Mouse (Mus musculus): ENCODE measurements around the gene Raf1. TPM values are rescaled to one million over a fixed set of nuclear protein-coding genes. Genes with fewer than 3 reads are reported as not detected.

The Raf1 gene
- polyA plus RNA-seq, 1 experiment from 2014 or later: 110 TPM

DNA sequence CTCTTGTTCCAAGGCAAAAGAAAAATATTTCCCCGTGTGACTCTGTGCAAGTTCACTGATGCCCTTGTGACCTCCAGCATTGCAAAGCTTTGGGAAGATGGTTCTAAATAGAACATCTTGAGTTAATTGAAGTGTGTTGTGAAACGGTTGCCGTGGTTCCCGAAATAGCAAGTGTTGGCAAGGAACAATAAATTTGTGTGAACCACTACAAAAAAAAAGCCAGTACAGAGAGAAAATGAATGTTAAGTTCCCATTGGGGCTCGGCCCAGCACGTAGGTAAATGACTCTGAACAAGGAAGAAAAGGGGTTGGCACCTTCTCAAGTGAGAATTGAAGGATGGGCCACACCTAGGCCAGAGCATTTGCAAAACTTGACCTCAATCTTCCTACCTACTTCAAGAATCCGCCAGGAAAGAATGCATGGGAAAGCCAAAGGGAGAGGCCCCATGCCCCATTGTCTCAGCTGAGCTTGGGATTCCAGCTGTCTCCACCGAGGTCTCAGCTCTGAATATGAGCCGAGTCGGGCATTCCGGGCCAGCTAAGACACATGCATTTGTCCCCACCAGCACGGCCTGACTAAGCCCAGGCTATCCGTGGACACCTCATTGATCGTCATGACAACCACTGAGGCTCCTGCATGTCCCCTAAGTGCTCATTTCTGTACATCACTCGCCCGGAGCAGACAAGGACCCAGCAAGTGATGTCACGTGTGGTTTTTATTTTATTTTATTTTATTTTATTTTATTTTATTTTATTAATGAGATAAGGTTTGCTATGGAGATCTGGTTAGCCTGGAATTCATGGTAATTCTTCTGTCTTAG is 21.5 kb upstream of the Raf1 start:
- Histone ChIP-seq H3K27me3 (replicated peaks; ENCODE audit: control insufficient read depth, insufficient read depth, low read length) (no peaks in the 10 kb centered on the region), H3K9ac (ENCODE audit: low read depth, low read length) (no peak overlapping the region), H3K27ac (ENCODE audit: low read depth, low read length) (no peak overlapping the region), H3K4me2 (ENCODE audit: low read length) (no peak overlapping the region), H3K36me3 (ENCODE audit: control insufficient read depth, insufficient read depth, low read length) (no peaks in the 10 kb centered on the region), H3K9me3 (ENCODE audit: control insufficient read depth, low read length) (no peaks in the 10 kb centered on the region), H3K4me1 (ENCODE audit: control insufficient read depth, insufficient read depth, low read depth, low read length) (no peaks in the 10 kb centered on the region), H3K4me3 (ENCODE audit: low read length) (no peak overlapping the region)
- 41% methylated on average over 17 of the region's 17 CpGs for WGBS
- no peak for ATAC-seq

DNA sequence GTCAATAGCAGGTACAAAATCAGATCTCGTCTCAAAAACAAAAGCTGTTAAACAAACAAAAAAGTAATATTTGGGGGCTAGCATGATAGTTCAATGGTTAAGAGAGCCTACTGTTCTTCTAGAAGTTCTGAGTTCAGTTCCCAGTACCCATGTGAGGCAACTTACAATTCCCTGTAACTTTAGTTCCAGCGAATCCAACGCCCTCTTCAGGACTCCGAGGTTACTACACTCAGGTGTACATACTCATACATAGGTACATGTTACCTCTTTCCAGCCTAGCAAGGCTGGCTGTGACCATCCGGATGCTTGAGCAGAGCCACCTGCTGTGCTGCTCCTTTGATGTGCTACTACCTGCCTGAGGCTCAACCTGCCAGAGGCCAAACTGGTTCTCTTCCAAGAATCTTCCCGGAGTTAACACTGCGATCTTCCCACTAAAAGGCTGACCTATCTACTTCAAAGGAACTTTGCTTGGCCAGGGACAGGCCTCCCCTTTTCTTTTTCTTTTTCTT is 20.3 kb upstream of the Raf1 start:
- Histone ChIP-seq H3K9ac (ENCODE audit: low read depth, low read length) (no peak overlapping the region), H3K4me1 (ENCODE audit: control insufficient read depth, insufficient read depth, low read depth, low read length) (no peaks in the 10 kb centered on the region), H3K27me3 (replicated peaks; ENCODE audit: control insufficient read depth, insufficient read depth, low read length) (no peaks in the 10 kb centered on the region), H3K9me3 (ENCODE audit: control insufficient read depth, low read length) (no peaks in the 10 kb centered on the region), H3K4me3 (ENCODE audit: low read length) (no peak overlapping the region), H3K36me3 (ENCODE audit: control insufficient read depth, insufficient read depth, low read length) (no peaks in the 10 kb centered on the region), H3K4me2 (ENCODE audit: low read length) (no peak overlapping the region), H3K27ac (ENCODE audit: low read depth, low read length) (no peak overlapping the region)
- ATAC-seq: no peak
- 88% methylated on average over 7 of the region's 7 CpGs for WGBS

DNA sequence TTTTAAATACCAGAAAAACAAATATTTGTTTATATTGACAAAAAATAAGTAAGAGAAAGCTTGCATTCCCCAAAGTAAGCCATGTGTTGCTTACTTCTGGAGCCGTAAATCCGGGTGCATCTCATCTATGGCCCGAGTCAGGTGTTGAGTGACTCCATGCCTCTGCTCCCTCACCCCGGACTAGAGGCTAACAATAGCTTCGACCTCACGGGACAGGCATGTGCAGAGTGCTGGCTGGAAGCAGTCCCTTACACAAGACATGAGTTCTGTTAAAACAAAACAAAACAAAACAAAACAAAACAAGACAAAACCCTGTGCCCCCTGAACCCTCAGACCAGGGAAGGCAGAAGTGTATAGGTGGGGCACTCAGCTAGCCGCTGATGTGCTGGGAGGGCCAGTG is 18.7 kb upstream of the Raf1 start:
- ATAC-seq: no peak
- Histone ChIP-seq H3K4me1 (ENCODE audit: control insufficient read depth, insufficient read depth, low read depth, low read length) (no peaks in the 10 kb centered on the region), H3K9ac (ENCODE audit: low read depth, low read length) (no peak overlapping the region), H3K9me3 (ENCODE audit: control insufficient read depth, low read length) (no peaks in the 10 kb centered on the region), H3K27ac (ENCODE audit: low read depth, low read length) (no peak overlapping the region), H3K36me3 (ENCODE audit: control insufficient read depth, insufficient read depth, low read length) (no peaks in the 10 kb centered on the region), H3K4me2 (ENCODE audit: low read length) (no peak overlapping the region), H3K27me3 (replicated peaks; ENCODE audit: control insufficient read depth, insufficient read depth, low read length) (no peaks in the 10 kb centered on the region), H3K4me3 (ENCODE audit: low read length) (no peak overlapping the region)
- 55% methylated on average over 7 of the region's 7 CpGs for WGBS

- H3K4me3 ChIP-seq (ENCODE audit: low read length): no peak overlapping the region
- ATAC-seq: no peak
- H3K4me2 ChIP-seq (ENCODE audit: low read length): no peak overlapping the region
- no peaks in the 10 kb centered on the region for H3K27me3 ChIP-seq (replicated peaks; ENCODE audit: control insufficient read depth, insufficient read depth, low read length)
- H3K9me3 ChIP-seq (ENCODE audit: control insufficient read depth, low read length): no peaks in the 10 kb centered on the region
- WGBS: 56% methylated on average over 9 of the region's 9 CpGs
- no peak overlapping the region for H3K27ac ChIP-seq (ENCODE audit: low read depth, low read length)
- H3K9ac ChIP-seq (ENCODE audit: low read depth, low read length): no peak overlapping the region
- no peaks in the 10 kb centered on the region for H3K4me1 ChIP-seq (ENCODE audit: control insufficient read depth, insufficient read depth, low read depth, low read length)
- H3K36me3 ChIP-seq (ENCODE audit: control insufficient read depth, insufficient read depth, low read length): no peaks in the 10 kb centered on the region
These were observed 18.0 kb upstream of the Raf1 start for GRCm38 (mm10) chr6:115694441-115694842.

DNA sequence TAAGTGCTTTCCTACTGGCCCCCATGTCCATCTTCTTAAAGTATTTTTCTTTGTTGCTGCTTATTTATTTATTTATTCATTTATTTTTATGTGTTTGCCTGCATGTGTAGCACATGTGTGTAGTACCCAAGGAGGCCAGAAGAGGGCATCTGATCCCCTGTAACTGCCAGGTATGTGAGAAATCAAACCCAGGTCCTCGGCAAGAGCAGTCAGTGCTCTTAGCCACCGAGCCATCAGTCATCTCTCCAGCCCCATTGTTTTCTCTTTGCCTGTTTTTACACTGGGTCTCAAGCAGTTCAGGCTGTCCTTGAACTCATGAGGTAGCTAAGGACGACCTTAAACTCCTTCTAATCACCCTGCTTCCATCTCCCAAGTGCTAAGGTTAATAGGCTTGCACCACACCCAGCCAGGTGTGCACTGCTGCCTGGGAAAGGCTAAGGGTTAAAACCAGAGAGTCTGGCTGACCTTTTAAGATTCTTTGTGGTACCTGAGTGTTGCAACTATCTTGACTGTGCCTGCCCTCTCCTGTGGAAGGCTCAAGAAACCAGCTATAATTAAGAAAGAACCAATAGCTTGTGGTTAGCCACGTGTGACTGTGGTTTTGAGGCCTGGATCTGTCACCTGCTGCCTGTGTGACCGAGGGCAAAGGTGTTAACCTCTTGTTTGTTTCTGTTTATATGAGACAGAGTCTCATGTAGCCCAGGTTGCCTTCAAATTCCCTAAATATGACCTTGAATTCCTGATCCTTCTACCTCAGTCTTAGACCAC is 16.7 kb upstream of the Raf1 start:
- Histone ChIP-seq H3K4me1 (ENCODE audit: control insufficient read depth, insufficient read depth, low read depth, low read length) (no peaks in the 10 kb centered on the region), H3K36me3 (ENCODE audit: control insufficient read depth, insufficient read depth, low read length) (no peaks in the 10 kb centered on the region), H3K9me3 (ENCODE audit: control insufficient read depth, low read length) (no peaks in the 10 kb centered on the region), H3K9ac (ENCODE audit: low read depth, low read length) (no peak overlapping the region), H3K27me3 (replicated peaks; ENCODE audit: control insufficient read depth, insufficient read depth, low read length) (no peaks in the 10 kb centered on the region), H3K27ac (ENCODE audit: low read depth, low read length) (no peak overlapping the region), H3K4me3 (ENCODE audit: low read length) (no peak overlapping the region), H3K4me2 (ENCODE audit: low read length) (no peak overlapping the region)
- 74% methylated on average over 5 of the region's 5 CpGs for WGBS
- no peak for ATAC-seq

GRCm38 (mm10) chr6:115692163-115692950 is 15.9 kb upstream of the Raf1 start:
- H3K4me1 ChIP-seq (ENCODE audit: control insufficient read depth, insufficient read depth, low read depth, low read length): no peaks in the 10 kb centered on the region
- WGBS: 56% methylated on average over 9 of the region's 9 CpGs
- H3K27ac ChIP-seq (ENCODE audit: low read depth, low read length): no peak overlapping the region
- H3K27me3 ChIP-seq (replicated peaks; ENCODE audit: control insufficient read depth, insufficient read depth, low read length): no peaks in the 10 kb centered on the region
- ATAC-seq: no peak
- H3K4me3 ChIP-seq (ENCODE audit: low read length): no peak overlapping the region
- H3K9ac ChIP-seq (ENCODE audit: low read depth, low read length): no peak overlapping the region
- H3K4me2 ChIP-seq (ENCODE audit: low read length): no peak overlapping the region
- no peaks in the 10 kb centered on the region for H3K36me3 ChIP-seq (ENCODE audit: control insufficient read depth, insufficient read depth, low read length)
- no peaks in the 10 kb centered on the region for H3K9me3 ChIP-seq (ENCODE audit: control insufficient read depth, low read length)

- no peak overlapping the region for H3K4me2 ChIP-seq (ENCODE audit: low read length)
- H3K9me3 ChIP-seq (ENCODE audit: control insufficient read depth, low read length): peaks cover 5% of the 10 kb centered on the region
- ATAC-seq: no peak
- no peaks in the 10 kb centered on the region for H3K4me1 ChIP-seq (ENCODE audit: control insufficient read depth, insufficient read depth, low read depth, low read length)
- no peak overlapping the region for H3K9ac ChIP-seq (ENCODE audit: low read depth, low read length)
- no peak overlapping the region for H3K27ac ChIP-seq (ENCODE audit: low read depth, low read length)
- H3K36me3 ChIP-seq (ENCODE audit: control insufficient read depth, insufficient read depth, low read length): no peaks in the 10 kb centered on the region
- H3K4me3 ChIP-seq (ENCODE audit: low read length): no peak overlapping the region
- no peaks in the 10 kb centered on the region for H3K27me3 ChIP-seq (replicated peaks; ENCODE audit: control insufficient read depth, insufficient read depth, low read length)
- WGBS: 92% methylated on average over 4 of the region's 4 CpGs
These were observed 13.7 kb upstream of the Raf1 start for GRCm38 (mm10) chr6:115690105-115690504.

- Histone ChIP-seq H3K36me3 (ENCODE audit: control insufficient read depth, insufficient read depth, low read length) (no peaks in the 10 kb centered on the region), H3K4me3 (ENCODE audit: low read length) (no peak overlapping the region), H3K27me3 (replicated peaks; ENCODE audit: control insufficient read depth, insufficient read depth, low read length) (no peaks in the 10 kb centered on the region), H3K9ac (ENCODE audit: low read depth, low read length) (no peak overlapping the region), H3K4me2 (ENCODE audit: low read length) (no peak overlapping the region), H3K9me3 (ENCODE audit: control insufficient read depth, low read length) (peaks cover 5% of the 10 kb centered on the region), H3K27ac (ENCODE audit: low read depth, low read length) (no peak overlapping the region), H3K4me1 (ENCODE audit: control insufficient read depth, insufficient read depth, low read depth, low read length) (no peaks in the 10 kb centered on the region)
- 95% methylated on average over 4 of the region's 4 CpGs for WGBS
- ATAC-seq: no peak
These were observed 12.2 kb upstream of the Raf1 start for GRCm38 (mm10) chr6:115688589-115688988.

DNA sequence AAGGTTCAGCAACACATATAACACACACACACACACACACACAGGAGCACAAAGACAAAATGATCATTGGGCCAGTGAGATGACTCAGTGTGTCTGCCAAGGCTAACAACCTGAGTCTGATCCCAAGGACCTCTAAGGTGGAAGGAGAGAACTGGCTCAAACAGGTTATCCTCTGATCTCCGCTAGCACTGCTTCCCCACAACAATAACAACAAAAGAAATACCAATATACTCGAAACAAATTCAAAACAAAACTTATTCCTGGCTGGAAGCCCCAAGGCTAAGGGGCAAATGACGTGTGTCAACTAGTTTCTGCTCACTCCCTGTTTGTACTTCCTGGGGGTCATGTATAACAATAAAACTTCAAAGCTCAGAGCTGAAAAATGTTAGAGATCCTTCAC is 11.3 kb upstream of the Raf1 start:
- H3K36me3 ChIP-seq (ENCODE audit: control insufficient read depth, insufficient read depth, low read length): no peaks in the 10 kb centered on the region
- ATAC-seq: no peak
- no peaks in the 10 kb centered on the region for H3K4me1 ChIP-seq (ENCODE audit: control insufficient read depth, insufficient read depth, low read depth, low read length)
- H3K4me3 ChIP-seq (ENCODE audit: low read length): no peak overlapping the region
- peaks cover 5% of the 10 kb centered on the region for H3K9me3 ChIP-seq (ENCODE audit: control insufficient read depth, low read length)
- WGBS: 69% methylated on average over 3 of the region's 3 CpGs
- no peak overlapping the region for H3K27ac ChIP-seq (ENCODE audit: low read depth, low read length)
- H3K9ac ChIP-seq (ENCODE audit: low read depth, low read length): no peak overlapping the region
- H3K27me3 ChIP-seq (replicated peaks; ENCODE audit: control insufficient read depth, insufficient read depth, low read length): no peaks in the 10 kb centered on the region
- H3K4me2 ChIP-seq (ENCODE audit: low read length): no peak overlapping the region
